Comparison of ENCODE assay signal across 21 mouse cellular contexts in the genomic region with DNA sequence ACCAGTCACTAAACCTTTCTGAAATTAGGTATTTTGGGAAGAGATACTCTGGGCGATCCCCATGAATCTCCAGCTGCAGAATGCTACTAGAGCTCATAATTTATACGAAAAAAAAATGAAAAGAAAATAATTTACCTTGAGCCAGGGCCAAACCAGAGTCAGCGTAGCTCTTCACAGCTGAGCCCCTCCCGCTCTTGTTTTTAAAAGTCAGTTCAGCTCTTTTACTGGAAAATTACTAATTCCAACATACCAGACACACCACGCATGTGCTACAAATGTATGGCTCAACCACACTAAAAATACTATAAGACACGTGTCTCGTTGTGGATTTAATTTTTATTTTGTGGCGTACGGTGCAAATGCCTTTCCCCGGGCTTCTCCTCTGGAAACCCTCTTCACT. TPM values are rescaled to one million over a fixed set of nuclear protein-coding genes. Genes with fewer than 3 reads are reported as not detected.
DNase-seq lines count a peak whose midpoint lies in the region; ATAC-seq and TF ChIP-seq lines count a peak whose summit lies in the region.
"Had no signal": no experiment of that assay in that cellular context is flagged by ENCODE, and none has a peak within 500 bp of the region (broad histone marks: within the 10 kb centered on the region; RNA-seq: fewer than 3 reads in every experiment).

No protein-coding gene starts in this region.

- peak; percentile 41; the same call in 1 of the 2 replicates for ATAC-seq in limb, embryonic 14.5 days (ENCODE audit: low FRiP score, low read depth)
- ATAC-seq: forebrain, embryonic 15.5 days; hindbrain, postnatal 0 days; intestine, embryonic 15.5 days had no signal

- H3K27ac ChIP-seq in limb, embryonic 14.5 days (replicated peaks; ENCODE audit: low read depth, low read length): peak overlapping the region; percentile 20; the same call in 1 of the 2 replicates
- no peak overlapping the region for H3K27ac ChIP-seq in limb, embryonic 10.5 days
- peak overlapping the region; percentile 77 for H3K27ac ChIP-seq in embryonic fibroblast, embryonic 13.5 days (ENCODE audit: insufficient read depth, low read length)
- H3K27ac ChIP-seq: embryonic facial prominence, embryonic 12.5 days; forebrain, embryonic 15.5 days; heart, adult 2 months; hindbrain, embryonic 12.5 days; hindbrain, postnatal 0 days; intestine, embryonic 15.5 days had no signal

- TF ChIP-seq CTCF in embryonic fibroblast, embryonic 13.5 days (IDR thresholded peaks at IDR 0.05; ENCODE audit: borderline replicate concordance, insufficient read depth, low read length): no peak

- no peak overlapping the region for H3K4me3 ChIP-seq in limb, embryonic 14.5 days (replicated peaks; ENCODE audit: low read length)
- no peak overlapping the region for H3K4me3 ChIP-seq in limb, embryonic 10.5 days
- no peak overlapping the region for H3K4me3 ChIP-seq in embryonic fibroblast, embryonic 13.5 days (ENCODE audit: insufficient read depth, low read length)
- H3K4me3 ChIP-seq: embryonic facial prominence, embryonic 12.5 days; forebrain, embryonic 15.5 days; heart, adult 2 months; heart, embryonic 13.5 days; hindbrain, embryonic 12.5 days; intestine, embryonic 15.5 days had no signal

- no peak for TF ChIP-seq POLR2A in limb, embryonic 14.5 days (IDR thresholded peaks at IDR 0.05; ENCODE audit: borderline replicate concordance, extremely low read depth, insufficient read depth, insufficient read length)
- no peak for TF ChIP-seq POLR2A in embryonic fibroblast, embryonic 13.5 days (IDR thresholded peaks at IDR 0.05; ENCODE audit: low read depth, low read length)

- H3K9me3 ChIP-seq in limb, embryonic 14.5 days (ENCODE audit: control insufficient read depth, low read length): no peaks in the 10 kb centered on the region
- H3K9me3 ChIP-seq in limb, embryonic 10.5 days (replicated peaks): no peaks in the 10 kb centered on the region
- H3K9me3 ChIP-seq: embryonic facial prominence, embryonic 12.5 days; forebrain, embryonic 15.5 days; heart, embryonic 13.5 days; hindbrain, embryonic 12.5 days; intestine, embryonic 15.5 days had no signal

- peaks cover 8% of the 10 kb centered on the region for H3K4me1 ChIP-seq in limb, embryonic 14.5 days (ENCODE audit: control insufficient read depth, insufficient read depth, low read length)
- no peaks in the 10 kb centered on the region for H3K4me1 ChIP-seq in limb, embryonic 10.5 days
- no peaks in the 10 kb centered on the region for H3K4me1 ChIP-seq in embryonic fibroblast, embryonic 13.5 days (ENCODE audit: control insufficient read depth, insufficient read depth, low read length)
- H3K4me1 ChIP-seq: embryonic facial prominence, embryonic 12.5 days; forebrain, embryonic 15.5 days; hindbrain, embryonic 12.5 days; intestine, embryonic 15.5 days had no signal

- no peak overlapping the region for H3K4me2 ChIP-seq in limb, embryonic 14.5 days (replicated peaks; ENCODE audit: low read depth, low read length, severe bottlenecking)
- H3K4me2 ChIP-seq: embryonic facial prominence, embryonic 12.5 days; forebrain, embryonic 15.5 days; heart, embryonic 13.5 days; hindbrain, embryonic 12.5 days; intestine, embryonic 15.5 days had no signal

- WGBS in limb, embryonic 14.5 days: 69% methylated on average over 10 of the region's 10 CpGs
- 92% methylated on average over 10 of the region's 10 CpGs for WGBS in limb, embryonic 10.5 days

- no peaks in the 10 kb centered on the region for H3K27me3 ChIP-seq in limb, embryonic 14.5 days (ENCODE audit: control insufficient read depth, insufficient read depth, low read length)
- H3K27me3 ChIP-seq in limb, embryonic 10.5 days (ENCODE audit: low read depth, poor library complexity, severe bottlenecking): no peaks in the 10 kb centered on the region
- H3K27me3 ChIP-seq: embryonic facial prominence, embryonic 12.5 days; forebrain, embryonic 15.5 days; heart, embryonic 13.5 days; hindbrain, embryonic 12.5 days; intestine, embryonic 15.5 days had no signal

- H3K36me3 ChIP-seq in limb, embryonic 14.5 days (ENCODE audit: control insufficient read depth, insufficient read depth, low read length): no peaks in the 10 kb centered on the region
- H3K36me3 ChIP-seq in limb, embryonic 10.5 days: no peaks in the 10 kb centered on the region
- H3K36me3 ChIP-seq: embryonic facial prominence, embryonic 12.5 days; forebrain, embryonic 15.5 days; hindbrain, embryonic 12.5 days; intestine, embryonic 15.5 days had no signal

- peak; percentile 51 for DNase-seq in heart, adult 11 months
- DNase-seq in heart, adult 9 months (ENCODE audit: low spot score in 2 of 2): no peak
- peak; percentile 37 for DNase-seq in limb, embryonic 14.5 days (ENCODE audit: low spot score)
- DNase-seq in limb, embryonic 10.5 days (ENCODE audit: low spot score): no peak
- DNase-seq in T-cell, adult 2 months (ENCODE audit: low spot score): no peak
- DNase-seq: adrenal gland, postnatal 25 days; cerebellum, adult 11 months; cerebellum, adult 8-10 months; cerebellum, postnatal 14 days; embryo, embryonic 11 days; heart, adult 2 months; heart, postnatal 10 days; heart, postnatal 4 days; kidney, adult 2 months had no signal

- no peak overlapping the region for H3K9ac ChIP-seq in limb, embryonic 14.5 days (ENCODE audit: low read depth, low read length, severe bottlenecking)
- H3K9ac ChIP-seq: embryonic facial prominence, embryonic 12.5 days; forebrain, embryonic 15.5 days; heart, embryonic 13.5 days; hindbrain, embryonic 12.5 days; intestine, embryonic 15.5 days had no signal

RNA-seq across cellular contexts. Expression of a gene that starts 50.5 kb away (rescaled TPM):
- 15.0 and 15.3 TPM in 2 replicates for polyA plus RNA-seq in limb, embryonic 14.5 days (2012; rRNA removed)
- 18.1 and 20.3 TPM in 2 replicates for polyA plus RNA-seq in limb, embryonic 14.5 days (2014; fragmentation: Nextera tagmentation; extraction: Ambion mirVana)
- 6.3 and 6.7 TPM in 2 replicates for polyA plus RNA-seq in limb, embryonic 10.5 days (2016; fragmentation: Nextera tagmentation; extraction: Ambion mirVana)
- polyA plus RNA-seq in embryonic fibroblast, embryonic 13.5 days (2011; ENCODE audit: insufficient read length, low read depth, missing spikeins): 27.7 and 31.1 TPM in 2 replicates

Comparison
In these comparisons a context has a peak if more than half of its experiments do, and no peak if none do; other contexts are left out.
1. DNase-seq: peak in heart, adult 11 months (single experiment) and limb, embryonic 14.5 days (single experiment); none in heart, adult 9 months (0 of 2), limb, embryonic 10.5 days (single experiment) and T-cell, adult 2 months (single experiment).